Mouse (Mus musculus) liver, postnatal 0 days (tissue): ENCODE measurements around the gene Pcp2.

Experiments
- CTCF ChIP-seq: sonication (generic); IDR thresholded peaks from 2 replicates; pipeline ENCODE4 v1.5.1; 2016; ENCODE audit warnings: antibody characterized with exemption, low read depth
- EP300 ChIP-seq: IDR thresholded peaks from 2 replicates; pipeline ENCODE4 v1.6.1; 2016; ENCODE audit warnings: antibody characterized with exemption, low read depth, mild to moderate bottlenecking

- TF ChIP-seq CTCF (peak; percentile 95), EP300 (0 out of 2 replicates have a peak, but pooled peaks have one; percentile 11)
Measured at GRCm38 (mm10) chr8:3671980-3672491, 46.7 kb upstream of the Pcp2 start, which contains the start of gene Fcor.
